Mouse (Mus musculus) adrenal gland, postnatal 25 days (tissue): ENCODE results near the gene H2-Q6. TPM values are rescaled to one million over a fixed set of nuclear protein-coding genes. Genes with fewer than 3 reads are reported as not detected.
A peak's percentile ranks its signal among the peaks of the same experiment; 100 is the strongest.
"Not testable (repeated sequence)": the region's sequence is repeated elsewhere in the genome, so short reads cannot be mapped to it uniquely, and the experiment has no call there.

ENCODE experiments used
- DNase-seq: peaks from one replicate; pipeline ENCODE4 v3.0.0; 2021; ENCODE audit warnings: mixed read lengths
- total RNA-seq: library from RNA; stranded (reverse); gene quantifications from 2 replicates; pipeline ENCODE4 v1.2.3, GENCODE M21; 2021

The H2-Q6 gene
- total RNA-seq, 1 experiment from 2014 or later = 2.1 TPM

- peak; percentile 19 for DNase-seq
Measured at GRCm38 (mm10) chr17:35434836-35435235, 10.2 kb downstream of the H2-Q6 start.

- DNase-seq = not testable (repeated sequence)
Measured at GRCm38 (mm10) chr17:35435577-35435976, 10.9 kb downstream of the H2-Q6 start.

- DNase-seq = not testable (repeated sequence)
Measured at GRCm38 (mm10) chr17:35437386-35437936, 12.8 kb downstream of the H2-Q6 start.

DNA sequence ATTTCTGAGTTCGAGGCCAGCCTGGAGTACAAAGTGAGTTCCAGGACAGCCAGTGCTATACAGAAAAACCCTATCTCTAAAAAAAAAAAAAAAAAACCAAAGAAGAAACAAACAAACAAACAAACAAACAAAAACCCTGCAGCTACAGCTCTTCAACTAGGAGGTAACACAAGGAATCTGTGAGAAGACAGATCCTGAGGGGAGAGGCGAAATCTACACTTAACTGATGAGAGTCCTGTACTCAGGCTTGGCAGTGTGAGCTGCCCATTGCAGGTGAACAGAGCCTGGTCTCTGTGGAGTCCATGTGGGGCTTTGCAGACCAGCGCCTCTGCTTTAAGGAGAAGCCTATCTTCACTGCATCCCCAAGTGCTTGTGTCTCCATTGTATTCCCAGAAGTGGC lies 13.7 kb downstream of the H2-Q6 start:
- not testable (repeated sequence) for DNase-seq

GRCm38 (mm10) chr17:35438885-35439284 lies 14.2 kb downstream of the H2-Q6 start, which contains the start of gene H2-Q7:
TSS of gene H2-Q7 (plus strand) at chr17:35439155.
- peak; percentile 64 for DNase-seq

DNA sequence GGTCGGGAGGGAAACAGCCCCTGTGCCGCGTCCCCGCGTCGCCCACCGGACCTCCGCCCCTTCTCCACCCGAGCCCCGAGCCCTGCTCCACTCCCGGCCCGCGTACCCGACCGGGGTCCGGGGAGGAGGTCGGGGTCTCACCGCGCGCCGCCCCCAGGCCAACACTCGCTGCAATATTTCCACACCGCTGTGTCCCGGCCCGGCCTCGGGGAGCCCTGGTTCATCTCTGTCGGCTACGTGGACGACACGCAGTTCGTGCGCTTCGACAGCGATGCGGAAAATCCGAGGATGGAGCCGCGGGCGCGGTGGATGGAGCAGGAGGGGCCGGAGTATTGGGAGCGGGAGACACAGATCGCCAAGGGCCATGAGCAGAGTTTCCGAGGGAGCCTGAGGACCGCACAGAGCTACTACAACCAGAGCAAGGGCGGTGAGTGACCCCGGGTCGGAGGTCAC lies 14.7 kb downstream of the H2-Q6 start:
- peak; percentile 24 for DNase-seq

- not testable (repeated sequence) for DNase-seq
Measured at GRCm38 (mm10) chr17:35439925-35440645, 15.4 kb downstream of the H2-Q6 start.

- DNase-seq = not testable (repeated sequence)
Measured at GRCm38 (mm10) chr17:35442376-35442775, 17.7 kb downstream of the H2-Q6 start.

- DNase-seq = not testable (repeated sequence)
Measured at GRCm38 (mm10) chr17:35444510-35444909, 19.9 kb downstream of the H2-Q6 start.

GRCm38 (mm10) chr17:35458247-35458646 lies 33.6 kb downstream of the H2-Q6 start:
- not testable (repeated sequence) for DNase-seq

DNA sequence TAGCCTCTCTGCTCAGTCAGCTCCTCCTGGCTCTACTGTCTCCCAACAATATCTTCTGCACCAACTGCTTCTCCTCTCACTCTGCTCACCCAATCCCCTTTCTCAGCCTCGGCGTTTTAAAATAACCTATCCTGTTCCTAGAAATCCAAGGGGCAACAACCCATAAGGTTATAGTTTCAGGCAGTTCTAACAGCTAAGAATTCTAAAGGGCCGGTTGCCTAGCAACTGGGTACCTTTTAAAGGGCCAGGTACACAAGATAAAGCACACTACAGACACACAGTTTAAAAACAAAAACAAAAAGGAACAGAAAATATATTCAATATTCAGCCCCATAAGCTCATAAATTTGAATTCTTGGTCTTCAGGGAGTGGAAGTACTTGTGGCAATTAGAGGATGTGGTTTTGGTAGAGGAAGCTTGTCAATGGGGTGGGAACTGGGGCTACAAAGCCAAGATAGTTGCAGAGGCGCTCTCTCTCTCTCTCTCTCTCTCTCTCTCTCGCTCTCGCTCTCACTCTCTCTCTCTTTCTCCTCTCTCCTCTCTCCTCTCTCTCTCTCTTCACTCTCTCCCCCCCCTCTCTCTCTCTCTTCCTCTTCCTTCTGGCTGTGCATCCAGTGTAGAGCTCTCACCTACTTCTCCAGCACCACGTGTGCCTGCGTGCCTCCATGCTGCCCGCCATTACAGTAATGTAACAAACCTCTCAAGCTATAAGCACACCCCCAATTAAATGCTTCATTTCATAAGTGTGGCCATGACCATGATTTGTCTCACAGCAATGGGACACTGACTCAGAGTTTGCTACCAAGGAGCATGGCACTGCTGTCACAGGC lies 36.1 kb downstream of the H2-Q6 start:
- DNase-seq = not testable (repeated sequence)

DNA sequence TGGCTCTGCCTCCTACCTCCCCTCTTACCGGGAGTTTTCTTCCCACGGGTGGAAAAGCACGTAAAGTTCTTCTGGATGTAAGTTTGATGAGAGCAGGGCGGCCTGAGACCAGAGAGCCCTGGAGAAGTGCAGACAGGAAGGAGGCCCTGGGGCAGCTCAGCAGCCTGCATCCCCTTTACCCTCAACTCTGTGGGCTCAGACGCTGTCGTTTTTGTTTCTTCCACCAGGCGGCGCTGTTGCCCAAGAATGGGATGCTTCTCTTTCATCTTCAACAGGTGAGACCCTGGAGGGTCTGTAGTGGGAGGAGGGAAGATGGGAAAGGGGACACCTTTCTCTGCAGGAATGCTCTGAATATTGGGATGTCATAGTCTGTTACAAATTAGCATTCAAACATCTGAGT lies 41.0 kb downstream of the H2-Q6 start:
- DNase-seq = not testable (repeated sequence)

- not testable (repeated sequence) for DNase-seq
Measured at GRCm38 (mm10) chr17:35468936-35469335, 44.3 kb downstream of the H2-Q6 start.

- peak; percentile 2 for DNase-seq
Measured at GRCm38 (mm10) chr17:35469842-35470751, 45.4 kb downstream of the H2-Q6 start, which contains the start of gene H2-Q10. TSS of gene H2-Q10 (plus strand) at chr17:35470089.

Other genes with a start within 250 kb of the H2-Q6 start
- 2.3 and 3.0 TPM in 2 replicates for gene Aif1, start 248.8 kb upstream of the H2-Q6 start, total RNA-seq
- gene Lst1, start 236.4 kb upstream of the H2-Q6 start, total RNA-seq = 5.2 TPM in 1 of 2 replicates, not detected in the other
- 2.8 and 8.5 TPM in 2 replicates for gene Ltb, start 230.4 kb upstream of the H2-Q6 start, total RNA-seq
- gene Tnf, start 222.8 kb upstream of the H2-Q6 start, total RNA-seq = 0.58 and 0.76 TPM in 2 replicates
- gene Lta, start 219.5 kb upstream of the H2-Q6 start, total RNA-seq = 0.30 TPM in 1 of 2 replicates, not detected in the other
- not detected in 2 replicates for gene Gm16181, start 204.0 kb upstream of the H2-Q6 start, total RNA-seq
- gene Atp6v1g2, start 191.2 kb upstream of the H2-Q6 start, total RNA-seq = 8.0 and 8.4 TPM in 2 replicates
- gene Nfkbil1, start 189.1 kb upstream of the H2-Q6 start, total RNA-seq = 18.3 and 24.1 TPM in 2 replicates
- 237 and 249 TPM in 2 replicates for gene Ddx39b, start 183.1 kb upstream of the H2-Q6 start, total RNA-seq
- gene H2-D1, start 162.1 kb upstream of the H2-Q6 start, total RNA-seq = 86.1 and 109 TPM in 2 replicates
- 0.90 and 2.0 TPM in 2 replicates for gene H2-Q1, start 104.4 kb upstream of the H2-Q6 start, total RNA-seq
- 1.1 TPM in 1 of 2 replicates, not detected in the other for gene H2-Q2, start 82.6 kb upstream of the H2-Q6 start, total RNA-seq
- gene H2-Q4, start 45.2 kb upstream of the H2-Q6 start, total RNA-seq = 16.5 and 20.9 TPM in 2 replicates
- gene H2-Q7, start 14.3 kb downstream of the H2-Q6 start, total RNA-seq = 1.6 and 1.8 TPM in 2 replicates
- gene H2-Q10, start 45.2 kb downstream of the H2-Q6 start, total RNA-seq = 2.3 and 14.7 TPM in 2 replicates
- gene Pou5f1, start 81.2 kb downstream of the H2-Q6 start, total RNA-seq = 0.30 and 0.90 TPM in 2 replicates
- 16.0 and 21.2 TPM in 2 replicates for gene Tcf19, start 92.0 kb downstream of the H2-Q6 start, total RNA-seq
- 15.7 and 16.6 TPM in 2 replicates for gene Cchcr1, start 92.2 kb downstream of the H2-Q6 start, total RNA-seq
- gene Psors1c2, start 108.4 kb downstream of the H2-Q6 start, total RNA-seq = not detected in 2 replicates
- gene Cdsn, start 127.3 kb downstream of the H2-Q6 start, total RNA-seq = 0.43 TPM in 2 replicates
- not detected in 2 replicates for gene 2300002M23Rik, start 142.6 kb downstream of the H2-Q6 start, total RNA-seq
- gene Sfta2, start 176.7 kb downstream of the H2-Q6 start, total RNA-seq = not detected in 2 replicates
- gene Gm9573, start 201.8 kb downstream of the H2-Q6 start, total RNA-seq = not detected in 2 replicates
- not detected in 2 replicates for gene Mucl3, start 218.8 kb downstream of the H2-Q6 start, total RNA-seq
- 41.5 and 65.4 TPM in 2 replicates for gene Vars2, start 242.7 kb downstream of the H2-Q6 start, total RNA-seq
- gene Gtf2h4, start 248.9 kb downstream of the H2-Q6 start, total RNA-seq = 22.4 and 26.9 TPM in 2 replicates